Mouse (Mus musculus) liver, embryonic 14.5 days (tissue): ENCODE measurements around the gene Wdr17.

Source experiments
- CTCF ChIP-seq: IDR thresholded peaks from 2 replicates; pipeline ENCODE4 v1.5.1; 2016; ENCODE audit warnings: antibody characterized with exemption, low read depth, control low read depth
- EP300 ChIP-seq: IDR thresholded peaks from 2 replicates; pipeline ENCODE4 v1.6.1; 2016; ENCODE audit warnings: antibody characterized with exemption, low read depth

DNA sequence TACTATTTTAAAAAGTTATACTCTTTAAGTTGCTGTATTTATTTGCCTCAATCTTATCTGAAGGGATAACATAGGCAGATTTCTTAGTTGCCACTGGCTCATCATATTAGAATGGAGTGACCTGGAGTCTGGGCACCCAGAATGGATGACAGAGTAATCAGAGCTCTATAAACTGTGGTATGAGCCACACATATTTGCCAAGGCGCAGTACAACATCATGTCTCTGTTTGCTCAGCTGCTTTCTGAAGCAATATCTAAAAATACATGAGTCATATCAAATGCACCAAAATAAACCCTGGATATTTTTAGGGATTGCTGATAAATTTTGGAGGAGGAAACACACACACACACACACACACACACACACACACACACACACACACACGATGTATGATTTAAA lies 277.6 kb downstream of the Wdr17 start:
- no peak for TF ChIP-seq CTCF
- TF ChIP-seq EP300, result no peak
